8 mouse cellular contexts compared by ENCODE assay signal in genomic region chr13:23450398-23450797, GRCm38 (mm10). TPM values are rescaled to one million over a fixed set of nuclear protein-coding genes. Genes with fewer than 3 reads are reported as not detected.
DNase-seq lines count a peak whose midpoint lies in the region; ATAC-seq lines count a peak whose summit lies in the region.

No protein-coding gene starts in this region.

- peak overlapping the region; percentile 69 for H3K9ac ChIP-seq in hindbrain, embryonic 13.5 days

- peak overlapping the region; percentile 44; the same call in 1 of the 2 replicates for H3K27ac ChIP-seq in hindbrain, embryonic 13.5 days

- peaks cover 6% of the 10 kb centered on the region; the same call in 1 of the 2 replicates for H3K4me1 ChIP-seq in hindbrain, embryonic 13.5 days (replicated peaks)

- under 1% methylated on average over 15 of the region's 15 CpGs for WGBS in hindbrain, embryonic 13.5 days

- H3K27me3 ChIP-seq in hindbrain, embryonic 13.5 days, result no peaks in the 10 kb centered on the region

- DNase-seq in Muller cell, postnatal 12 days (ENCODE audit: inconsistent ontology term), result peak; percentile 82
- peak; percentile 92 for DNase-seq in cerebellum, postnatal 10 days
- peak; percentile 69 to 99 for DNase-seq in frontal cortex, adult 2 months (ENCODE audit: extremely low spot score in 1 of 2, low spot score in 1 of 2)
- peak; percentile 80 to 96 for DNase-seq in layer of hippocampus, postnatal 25 days (ENCODE audit: extremely low spot score in 1 of 2, low spot score in 1 of 2)
- DNase-seq in lung, postnatal 10 days, result peak; percentile 84
- peak; percentile 71 for DNase-seq in ovary, postnatal 36 days (ENCODE audit: low spot score)
- peak; percentile 86 for DNase-seq in thymus, postnatal 25 days

- H3K4me2 ChIP-seq in hindbrain, embryonic 13.5 days, result peak overlapping the region; percentile 66

- H3K36me3 ChIP-seq in hindbrain, embryonic 13.5 days, result no peaks in the 10 kb centered on the region

- peak; percentile 27; the same call in 1 of the 2 replicates for ATAC-seq in hindbrain, embryonic 13.5 days (ENCODE audit: low FRiP score)

- H3K4me3 ChIP-seq in hindbrain, embryonic 13.5 days, result peak overlapping the region; percentile 47

- no peaks in the 10 kb centered on the region for H3K9me3 ChIP-seq in hindbrain, embryonic 13.5 days

RNA-seq across cellular contexts. Expression of gene Btn1a1, which starts 15.3 kb away (rescaled TPM):
- 0.06 and 0.13 TPM in 2 replicates for polyA plus RNA-seq in frontal cortex, adult 2 months (2012; rRNA removed)
- polyA plus RNA-seq in hindbrain, embryonic 13.5 days (2015; fragmentation: Nextera tagmentation; extraction: Ambion mirVana), result 0.06 TPM in 1 of 2 replicates, not detected in the other
- total RNA-seq in layer of hippocampus, postnatal 25 days (2021), result not detected

RNA-seq across cellular contexts. Expression of gene Abt1, which starts 26.7 kb away (rescaled TPM):
- 7.6 TPM in 2 replicates for polyA plus RNA-seq in frontal cortex, adult 2 months (2012; rRNA removed)
- polyA plus RNA-seq in hindbrain, embryonic 13.5 days (2015; fragmentation: Nextera tagmentation; extraction: Ambion mirVana), result 9.9 and 10.2 TPM in 2 replicates
- total RNA-seq in layer of hippocampus, postnatal 25 days (2021), result 1 to 10 TPM; 8.5 to 8.9 TPM

RNA-seq across cellular contexts. Expression of gene Btn2a2, which starts 38.3 kb away (rescaled TPM):
- 0.38 and 0.46 TPM in 2 replicates for polyA plus RNA-seq in frontal cortex, adult 2 months (2012; rRNA removed)
- 0.12 TPM in 1 of 2 replicates, not detected in the other for polyA plus RNA-seq in hindbrain, embryonic 13.5 days (2015; fragmentation: Nextera tagmentation; extraction: Ambion mirVana)
- under 1 TPM; 0.59 to 0.66 TPM for total RNA-seq in layer of hippocampus, postnatal 25 days (2021)

Comparison
In these comparisons a context has a peak if more than half of its experiments do, and no peak if none do; other contexts are left out.
1. Peak in every context shown above with its lines: DNase-seq, ATAC-seq, H3K4me3 ChIP-seq and H3K27ac ChIP-seq.